In the genomic region with DNA sequence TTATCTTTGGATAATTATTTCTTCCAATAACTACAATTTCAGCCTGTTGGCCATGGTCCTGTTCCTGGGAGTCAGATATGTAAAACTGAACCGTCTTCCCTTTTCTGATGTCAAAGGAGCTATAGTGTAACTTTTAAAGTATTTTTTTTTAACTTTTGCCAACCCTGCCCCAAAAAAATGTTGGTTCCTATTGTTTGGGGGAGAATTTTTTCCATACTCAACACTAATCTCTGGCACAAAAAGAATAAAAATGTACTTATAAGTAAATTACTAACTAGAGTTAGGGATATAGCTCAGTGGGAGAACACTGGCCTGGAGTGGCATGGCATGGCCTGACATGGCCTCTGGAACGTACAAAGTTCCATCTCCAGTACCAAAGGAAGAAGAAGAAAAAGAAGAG, we compare ENCODE assay signal across 29 mouse cellular contexts. TPM values are rescaled to one million over a fixed set of nuclear protein-coding genes. Genes with fewer than 3 reads are reported as not detected.
"Had no signal": no experiment of that assay in that cellular context is flagged by ENCODE, and none has a peak within 500 bp of the region (broad histone marks: within the 10 kb centered on the region; RNA-seq: fewer than 3 reads in every experiment).

No protein-coding gene starts in this region.

- H3K36me3 ChIP-seq: heart, embryonic 10.5 days; heart, embryonic 12.5 days; hindbrain, embryonic 10.5 days; hindbrain, embryonic 12.5 days; intestine, embryonic 15.5 days; limb, embryonic 10.5 days; limb, embryonic 12.5 days; liver, embryonic 13.5 days; liver, embryonic 15.5 days had no signal

- H3K9ac ChIP-seq: heart, embryonic 12.5 days; hindbrain, embryonic 12.5 days; hindbrain, embryonic 14.5 days; intestine, embryonic 15.5 days; limb, embryonic 12.5 days; liver, embryonic 13.5 days; liver, embryonic 15.5 days; liver, postnatal 0 days had no signal

- H3K27me3 ChIP-seq: heart, embryonic 12.5 days; hindbrain, embryonic 12.5 days; intestine, embryonic 15.5 days; limb, embryonic 12.5 days; liver, embryonic 13.5 days; liver, embryonic 15.5 days had no signal

- H3K4me3 ChIP-seq: gastrocnemius, adult 2 months; heart, embryonic 10.5 days; heart, embryonic 12.5 days; hindbrain, embryonic 10.5 days; hindbrain, embryonic 12.5 days; intestine, embryonic 15.5 days; layer of hippocampus, adult 2 months; left cerebral cortex, adult 2 months; limb, embryonic 10.5 days; limb, embryonic 12.5 days; liver, embryonic 13.5 days; liver, embryonic 15.5 days had no signal

- H3K4me1 ChIP-seq: heart, embryonic 10.5 days; heart, embryonic 12.5 days; hindbrain, embryonic 10.5 days; hindbrain, embryonic 12.5 days; intestine, embryonic 15.5 days; limb, embryonic 10.5 days; limb, embryonic 12.5 days; liver, embryonic 13.5 days; liver, embryonic 15.5 days had no signal

- H3K9me3 ChIP-seq: heart, embryonic 10.5 days; heart, embryonic 12.5 days; hindbrain, embryonic 10.5 days; hindbrain, embryonic 12.5 days; intestine, embryonic 15.5 days; limb, embryonic 10.5 days; limb, embryonic 12.5 days; liver, embryonic 13.5 days; liver, embryonic 15.5 days had no signal

- DNase-seq: gastrocnemius, adult 2 months; gastrocnemius, postnatal 10 days; gastrocnemius, postnatal 25 days; heart, adult 18-20 months; heart, postnatal 10 days; heart, postnatal 4 days; liver; liver, embryonic 13.5 days; liver, postnatal 0 days had no signal

- ATAC-seq: forebrain, embryonic 16.5 days; hindbrain, embryonic 16.5 days; inflammation-experienced regulatory T-cells, adult 6 months; intestine, embryonic 15.5 days; intestine, postnatal 0 days; liver, postnatal 0 days had no signal

- H3K4me2 ChIP-seq: heart, embryonic 12.5 days; hindbrain, embryonic 12.5 days; hindbrain, embryonic 14.5 days; intestine, embryonic 15.5 days; limb, embryonic 12.5 days; liver, embryonic 11.5 days; liver, embryonic 13.5 days; liver, embryonic 15.5 days had no signal

- H3K27ac ChIP-seq: gastrocnemius, adult 2 months; heart, embryonic 10.5 days; hindbrain, embryonic 10.5 days; hindbrain, embryonic 12.5 days; hindbrain, embryonic 14.5 days; intestine, embryonic 15.5 days; layer of hippocampus, adult 2 months; left cerebral cortex, adult 2 months; limb, embryonic 10.5 days; limb, embryonic 12.5 days; liver, embryonic 13.5 days; liver, embryonic 15.5 days had no signal

RNA-seq across cellular contexts. Expression of a gene that starts 2.3 kb away (rescaled TPM):
- polyA plus RNA-seq: forebrain, embryonic 16.5 days; frontal cortex, adult 2 months; heart, embryonic 10.5 days; heart, embryonic 12.5 days; heart, embryonic 14.5 days; heart, embryonic 16.5 days; hindbrain, embryonic 10.5 days; hindbrain, embryonic 12.5 days; hindbrain, embryonic 14.5 days; hindbrain, embryonic 16.5 days; inflammation-experienced regulatory T-cells, adult 6 months; intestine, embryonic 15.5 days; intestine, postnatal 0 days; limb, embryonic 10.5 days; limb, embryonic 12.5 days; limb, embryonic 14.5 days; liver, embryonic 11.5 days; liver, embryonic 13.5 days; liver, embryonic 15.5 days; liver, postnatal 0 days had no signal
